Mouse (Mus musculus) frontal cortex, adult (tissue): ENCODE data around the gene Serpinb3b.
"Not testable (repeated sequence)": the region's sequence is repeated elsewhere in the genome, so short reads cannot be mapped to it uniquely, and the experiment has no call there.

Experiments
- ATAC-seq: cut with Nextera tagmentation; 2 replicates; pipeline ENCODE4 v1.9.2; 2017; ENCODE audit warnings: mild to moderate bottlenecking, moderate library complexity, mixed read lengths; ENCODE audit not compliant: low TSS enrichment

Serpinb3b gene

GRCm38 (mm10) chr1:107278261-107278660 lies at the start of gene Serpinb3b, which contains the start of gene Serpinb3c:
Gene Serpinb3b, minus strand, starts transcription at chr1:107278361.
Gene Serpinb3c, minus strand, starts transcription at chr1:107278371.
- not testable (repeated sequence) for ATAC-seq

GRCm38 (mm10) chr1:107243170-107243569 lies 35.0 kb downstream of the Serpinb3b start:
- ATAC-seq: peak; percentile 88

- not testable (repeated sequence) for ATAC-seq
These were observed 60.9 kb downstream of the Serpinb3b start for GRCm38 (mm10) chr1:107217276-107217675.

DNA sequence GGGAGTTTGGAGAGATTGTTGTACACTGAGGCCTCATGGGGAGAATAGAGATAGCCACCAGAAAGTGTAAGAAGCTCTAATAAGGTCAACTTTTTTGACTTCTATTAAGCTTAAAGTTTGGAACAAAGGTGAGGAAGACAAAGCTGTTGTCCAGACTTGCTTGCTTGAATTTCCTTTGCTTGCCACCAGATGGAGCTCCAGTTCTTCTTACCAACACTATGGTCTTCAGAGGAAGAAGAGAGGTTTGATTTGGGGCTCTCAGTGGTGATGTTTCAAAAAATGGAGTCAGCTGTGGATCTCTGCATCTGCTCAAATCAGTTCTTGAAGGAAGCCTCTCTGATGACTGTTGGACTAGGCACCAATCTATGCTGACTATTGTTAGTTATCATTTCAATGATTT lies 150.7 kb downstream of the Serpinb3b start:
- peak; percentile 84 for ATAC-seq
